Mouse (Mus musculus): ENCODE data around the gene Usp30. TPM values are rescaled to one million over a fixed set of nuclear protein-coding genes. Genes with fewer than 3 reads are reported as not detected.

Gene Usp30
- total and polyA plus RNA-seq, 2 experiments from 2014 or later, result 20.6 to 56.3 TPM

DNA sequence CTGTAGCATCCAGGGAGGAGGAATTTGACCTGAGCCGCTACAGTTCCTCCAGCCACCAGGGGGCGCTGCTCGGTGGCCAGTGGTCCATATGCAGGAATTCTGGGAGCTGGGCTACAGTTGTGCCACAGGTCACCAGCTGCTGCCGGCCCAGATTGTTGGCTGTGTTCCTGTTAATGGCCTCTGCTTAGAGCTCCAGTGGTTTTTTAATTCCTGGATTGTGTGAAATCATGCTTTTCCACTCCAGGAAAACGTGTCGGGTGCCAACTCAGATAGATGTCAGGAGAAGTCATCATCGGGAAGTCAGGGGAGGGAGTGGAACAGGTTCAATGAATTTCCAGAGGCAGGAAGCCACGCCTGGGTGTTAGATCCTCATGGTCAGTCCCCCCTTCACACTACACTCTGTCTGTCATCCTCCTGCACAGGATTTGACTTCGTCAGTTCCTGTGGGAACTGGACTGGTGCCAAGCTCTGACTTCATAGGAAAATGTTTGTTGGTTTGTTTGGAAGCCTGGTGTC, 13.0 kb upstream of the Usp30 start:
- 30% methylated on average over 9 of the region's 9 CpGs for WGBS
- Histone ChIP-seq H3K4me3 (ENCODE audit: low read depth, low read length) (no peak overlapping the region), H3K36me3 (ENCODE audit: insufficient read depth, low read length) (peaks cover 34% of the 10 kb centered on the region), H3K9me3 (ENCODE audit: low read length) (no peaks in the 10 kb centered on the region), H3K9ac (replicated peaks; ENCODE audit: low read length, poor library complexity, severe bottlenecking) (no peak overlapping the region), H3K27me3 (ENCODE audit: insufficient read depth, low read length) (no peaks in the 10 kb centered on the region), H3K27ac (ENCODE audit: low read depth, low read length) (peak overlapping the region; percentile 47; the same call in 1 of the 2 replicates), H3K4me1 (ENCODE audit: insufficient read depth, low read length) (no peaks in the 10 kb centered on the region), H3K4me2 (ENCODE audit: low read depth, low read length, poor library complexity, severe bottlenecking) (no peak overlapping the region; the same call in 1 of the 2 replicates)
- peak; percentile 73 for DNase-seq (ENCODE audit: low spot score)
- peak; percentile 41; the same call in 1 of the 2 replicates for ATAC-seq (ENCODE audit: low FRiP score)
- TF ChIP-seq CTCF (IDR thresholded peaks at IDR 0.05), result peak; percentile 91

DNA sequence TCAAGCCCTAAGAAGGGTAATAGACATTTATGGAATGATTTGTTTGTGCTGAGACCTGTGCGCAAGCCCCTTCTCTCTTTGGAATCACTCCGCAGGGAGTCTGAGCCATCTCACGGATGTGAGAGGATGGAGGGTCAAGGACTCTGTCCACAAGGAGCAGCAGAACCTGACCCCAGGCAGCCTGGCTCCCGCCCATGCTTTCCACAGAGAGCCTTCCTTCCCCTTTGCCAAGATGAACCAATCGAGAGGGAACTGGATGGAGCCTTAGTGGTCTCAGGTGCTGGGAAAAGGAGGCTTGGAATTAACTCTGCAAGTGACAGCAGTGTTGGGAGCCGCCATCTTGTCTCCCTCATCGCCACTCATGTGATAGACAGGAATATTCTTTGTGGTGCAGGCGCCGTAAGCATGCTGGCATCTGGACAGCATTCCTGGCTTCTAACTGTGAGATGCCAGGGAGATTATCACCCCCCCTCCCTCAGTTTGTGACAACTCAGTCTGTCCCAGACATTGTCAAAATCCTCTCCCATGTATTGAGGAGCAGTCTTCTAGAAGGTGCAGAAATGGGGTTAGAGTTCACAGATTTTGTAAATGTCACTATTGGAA, 8.0 kb upstream of the Usp30 start:
- Histone ChIP-seq H3K4me3 (ENCODE audit: low read depth, low read length) (no peak overlapping the region), H3K36me3 (ENCODE audit: insufficient read depth, low read length) (peaks cover 33% of the 10 kb centered on the region), H3K27me3 (ENCODE audit: insufficient read depth, low read length) (no peaks in the 10 kb centered on the region), H3K4me2 (ENCODE audit: low read depth, low read length, poor library complexity, severe bottlenecking) (no peak overlapping the region), H3K27ac (ENCODE audit: low read depth, low read length) (no peak overlapping the region), H3K9ac (replicated peaks; ENCODE audit: low read length, poor library complexity, severe bottlenecking) (no peak overlapping the region), H3K9me3 (ENCODE audit: low read length) (no peaks in the 10 kb centered on the region), H3K4me1 (ENCODE audit: insufficient read depth, low read length) (no peaks in the 10 kb centered on the region)
- TF ChIP-seq CTCF (IDR thresholded peaks at IDR 0.05), result no peak
- WGBS, result 74% methylated on average over 9 of the region's 9 CpGs
- no peak for ATAC-seq (ENCODE audit: low FRiP score)
- DNase-seq (ENCODE audit: low spot score), result no peak

DNA sequence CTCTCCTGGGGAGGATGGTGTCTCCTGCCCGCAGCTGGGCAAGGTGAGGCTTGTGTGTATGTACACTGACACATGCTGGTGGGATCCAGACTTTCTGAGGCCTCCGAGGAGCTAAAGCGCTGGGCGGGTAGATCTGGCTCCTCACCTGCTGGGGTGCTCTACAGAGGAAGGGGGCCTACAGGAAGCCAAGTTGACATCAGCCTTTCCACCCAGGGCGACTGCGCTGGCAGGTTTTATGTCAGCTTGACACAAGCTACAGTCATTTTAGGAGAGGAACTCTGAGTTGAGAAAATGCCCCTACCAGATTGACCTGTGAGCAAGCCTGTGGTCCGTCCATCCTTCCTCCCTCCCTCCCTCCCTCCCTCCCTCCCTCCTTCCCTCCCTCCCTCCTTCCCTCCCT, 3.6 kb upstream of the Usp30 start:
- Histone ChIP-seq H3K9me3 (ENCODE audit: low read length) (no peaks in the 10 kb centered on the region), H3K4me1 (ENCODE audit: insufficient read depth, low read length) (no peaks in the 10 kb centered on the region), H3K4me2 (ENCODE audit: low read depth, low read length, poor library complexity, severe bottlenecking) (no peak overlapping the region), H3K4me3 (ENCODE audit: low read depth, low read length) (no peak overlapping the region), H3K36me3 (ENCODE audit: insufficient read depth, low read length) (peaks cover 31% of the 10 kb centered on the region), H3K27me3 (ENCODE audit: insufficient read depth, low read length) (no peaks in the 10 kb centered on the region), H3K27ac (ENCODE audit: low read depth, low read length) (no peak overlapping the region), H3K9ac (replicated peaks; ENCODE audit: low read length, poor library complexity, severe bottlenecking) (no peak overlapping the region)
- no peak for TF ChIP-seq CTCF (IDR thresholded peaks at IDR 0.05)
- ATAC-seq (ENCODE audit: low FRiP score) (no peak), DNase-seq (ENCODE audit: low spot score) (no peak)
- 54% methylated on average over 7 of the region's 7 CpGs for WGBS

DNA sequence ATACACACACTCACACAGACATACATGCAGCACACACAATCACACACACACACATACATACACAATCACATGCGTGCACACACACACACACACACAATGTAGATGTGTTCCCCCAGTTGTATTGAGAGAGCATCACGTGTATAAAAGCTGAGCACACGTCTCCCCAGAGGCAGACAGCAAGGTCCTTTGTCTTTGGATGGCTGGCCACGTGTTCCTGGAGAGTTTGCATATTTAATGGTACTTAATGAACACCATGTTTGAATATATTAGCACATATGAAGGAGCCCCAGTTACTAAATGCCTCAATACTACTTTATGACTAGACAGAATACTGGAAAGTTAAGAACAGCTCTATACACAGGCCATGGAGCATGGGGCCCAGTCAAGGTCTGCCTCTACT, 1.3 kb upstream of the Usp30 start:
- Histone ChIP-seq H3K4me1 (ENCODE audit: insufficient read depth, low read length) (no peaks in the 10 kb centered on the region), H3K27ac (ENCODE audit: low read depth, low read length) (no peak overlapping the region), H3K4me2 (ENCODE audit: low read depth, low read length, poor library complexity, severe bottlenecking) (no peak overlapping the region), H3K4me3 (ENCODE audit: low read depth, low read length) (no peak overlapping the region), H3K27me3 (ENCODE audit: insufficient read depth, low read length) (no peaks in the 10 kb centered on the region), H3K36me3 (ENCODE audit: insufficient read depth, low read length) (peaks cover 21% of the 10 kb centered on the region), H3K9me3 (ENCODE audit: low read length) (no peaks in the 10 kb centered on the region), H3K9ac (replicated peaks; ENCODE audit: low read length, poor library complexity, severe bottlenecking) (no peak overlapping the region)
- no peak for ATAC-seq (ENCODE audit: low FRiP score)
- no peak for DNase-seq (ENCODE audit: low spot score)
- TF ChIP-seq CTCF (IDR thresholded peaks at IDR 0.05), result no peak
- 55% methylated on average over 4 of the region's 4 CpGs for WGBS

DNA sequence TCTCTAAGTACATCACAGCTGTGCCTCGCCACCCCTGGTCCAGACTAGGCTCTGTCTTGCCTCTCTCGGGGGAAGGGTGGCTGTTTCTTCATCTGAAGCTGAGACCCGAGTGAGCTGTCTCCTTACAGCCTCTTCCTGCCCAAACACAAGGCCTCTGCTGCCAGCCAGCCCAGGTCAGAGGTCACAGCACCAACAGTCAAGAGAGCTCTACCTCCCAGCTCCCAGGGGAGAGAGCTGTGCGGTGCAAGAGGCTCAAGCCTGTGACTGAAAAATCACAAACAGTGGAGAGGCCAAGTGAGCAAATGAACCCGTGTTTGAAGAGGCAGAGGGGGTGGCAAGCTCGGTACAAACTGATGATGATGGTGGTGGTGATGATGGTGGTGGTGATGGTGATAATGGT, 1.3 kb downstream of the Usp30 start:
- 54% methylated on average over 6 of the region's 6 CpGs for WGBS
- H3K36me3 ChIP-seq (ENCODE audit: insufficient read depth, low read length), result peaks cover 19% of the 10 kb centered on the region
- H3K27ac ChIP-seq (ENCODE audit: low read depth, low read length), result no peak overlapping the region
- H3K4me1 ChIP-seq (ENCODE audit: insufficient read depth, low read length), result no peaks in the 10 kb centered on the region
- no peak for ATAC-seq (ENCODE audit: low FRiP score)
- no peaks in the 10 kb centered on the region for H3K27me3 ChIP-seq (ENCODE audit: insufficient read depth, low read length)
- no peak overlapping the region for H3K4me3 ChIP-seq (ENCODE audit: low read depth, low read length)
- H3K9ac ChIP-seq (replicated peaks; ENCODE audit: low read length, poor library complexity, severe bottlenecking), result no peak overlapping the region
- no peak for TF ChIP-seq CTCF (IDR thresholded peaks at IDR 0.05)
- no peak for DNase-seq (ENCODE audit: low spot score)
- H3K9me3 ChIP-seq (ENCODE audit: low read length), result no peaks in the 10 kb centered on the region
- H3K4me2 ChIP-seq (ENCODE audit: low read depth, low read length, poor library complexity, severe bottlenecking), result no peak overlapping the region

DNA sequence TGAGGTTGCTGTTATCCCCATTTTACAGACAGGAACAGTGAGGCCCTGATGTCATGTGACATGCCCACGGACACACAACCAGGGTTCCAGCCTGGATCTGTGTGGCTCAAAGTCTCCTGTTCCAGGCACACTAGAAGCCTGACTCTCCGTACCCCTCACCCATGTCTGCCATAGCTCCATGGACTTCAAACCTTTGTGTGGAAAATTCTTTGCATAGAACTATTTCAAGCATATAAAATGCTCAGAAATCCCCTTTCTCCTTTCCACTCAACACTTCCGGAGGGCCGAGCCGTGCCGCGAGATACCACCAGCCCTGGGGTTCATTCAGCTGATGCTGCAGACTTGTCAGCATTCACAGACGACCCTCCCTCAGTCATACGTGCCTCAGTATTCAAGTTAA, 2.3 kb downstream of the Usp30 start:
- no peak for ATAC-seq (ENCODE audit: low FRiP score)
- Histone ChIP-seq H3K9me3 (ENCODE audit: low read length) (no peaks in the 10 kb centered on the region), H3K36me3 (ENCODE audit: insufficient read depth, low read length) (peaks cover 17% of the 10 kb centered on the region), H3K27ac (ENCODE audit: low read depth, low read length) (no peak overlapping the region), H3K4me1 (ENCODE audit: insufficient read depth, low read length) (no peaks in the 10 kb centered on the region), H3K9ac (replicated peaks; ENCODE audit: low read length, poor library complexity, severe bottlenecking) (no peak overlapping the region), H3K27me3 (ENCODE audit: insufficient read depth, low read length) (no peaks in the 10 kb centered on the region), H3K4me2 (ENCODE audit: low read depth, low read length, poor library complexity, severe bottlenecking) (no peak overlapping the region), H3K4me3 (ENCODE audit: low read depth, low read length) (no peak overlapping the region)
- TF ChIP-seq CTCF (IDR thresholded peaks at IDR 0.05), result no peak
- WGBS, result 82% methylated on average over 9 of the region's 9 CpGs
- no peak for DNase-seq (ENCODE audit: low spot score)

Measured in midbrain, postnatal 0 days (tissue).